Mouse (Mus musculus) liver (tissue): Measurements from ENCODE around the gene Slc22a3.

Experiments used
- DNase-seq: peaks from one replicate; pipeline ENCODE4 v3.0.0-alpha.2; 2020; ENCODE audit warnings: mixed read lengths

The Slc22a3 gene

DNA sequence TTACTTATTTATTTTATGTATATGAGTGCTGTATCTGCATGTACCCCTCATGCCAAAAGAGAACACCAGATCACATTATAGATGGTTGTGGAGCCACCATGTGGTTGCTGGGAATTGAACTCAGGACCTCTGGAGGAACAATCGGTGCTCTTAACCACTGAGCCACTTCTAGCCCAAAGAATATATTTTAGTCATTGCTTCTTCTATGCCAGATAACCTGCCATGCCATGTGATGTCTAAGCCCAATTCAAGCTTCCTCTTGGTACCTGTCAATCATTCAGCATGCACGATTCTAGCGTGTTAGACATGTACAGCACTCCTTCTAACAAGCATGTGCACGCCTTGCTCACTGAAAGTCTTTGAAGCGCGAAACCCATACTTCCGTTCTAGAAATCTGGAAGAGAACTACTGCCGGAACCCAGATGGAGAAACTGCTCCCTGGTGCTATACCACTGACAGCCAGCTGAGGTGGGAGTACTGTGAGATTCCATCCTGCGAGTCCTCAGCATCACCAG is 111.3 kb downstream of the Slc22a3 start:
- no peak for DNase-seq

DNA sequence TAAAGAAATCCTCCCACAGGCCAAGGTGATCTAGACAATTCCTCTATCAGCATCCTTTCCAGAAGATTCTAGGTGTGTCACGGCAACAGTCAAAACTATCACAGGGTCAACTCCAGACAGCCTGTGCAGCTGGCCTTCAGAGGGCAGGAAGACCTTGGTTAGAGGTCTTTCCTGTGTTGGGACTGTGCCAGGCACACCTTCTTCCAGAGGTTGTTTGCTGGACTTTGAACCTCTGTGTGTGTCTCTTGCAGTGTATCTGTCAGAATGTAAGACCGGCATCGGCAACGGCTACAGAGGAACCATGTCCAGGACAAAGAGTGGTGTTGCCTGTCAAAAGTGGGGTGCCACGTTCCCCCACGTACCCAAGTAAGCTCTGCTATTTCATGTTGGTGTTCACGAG is 119.3 kb downstream of the Slc22a3 start:
- no peak for DNase-seq

DNA sequence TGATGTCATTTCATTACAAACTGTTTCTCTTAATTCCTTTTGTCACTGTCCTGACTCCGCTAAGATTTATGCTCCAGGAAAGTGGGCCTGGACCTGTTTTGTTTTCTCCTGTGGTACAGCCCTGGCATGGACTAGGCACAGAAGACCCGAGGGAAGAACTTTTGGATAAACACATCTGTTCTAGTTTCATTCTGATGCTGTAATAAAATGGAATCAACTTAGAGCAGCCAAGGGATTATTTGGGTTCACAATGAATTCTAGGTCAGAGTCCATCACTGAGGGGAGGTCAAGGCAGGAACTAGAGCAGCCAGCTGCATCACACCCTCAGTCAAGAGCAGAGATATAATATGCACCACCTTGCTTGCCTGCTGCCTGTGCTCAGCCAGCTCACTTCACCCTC is 119.7 kb downstream of the Slc22a3 start:
- no peak for DNase-seq

DNA sequence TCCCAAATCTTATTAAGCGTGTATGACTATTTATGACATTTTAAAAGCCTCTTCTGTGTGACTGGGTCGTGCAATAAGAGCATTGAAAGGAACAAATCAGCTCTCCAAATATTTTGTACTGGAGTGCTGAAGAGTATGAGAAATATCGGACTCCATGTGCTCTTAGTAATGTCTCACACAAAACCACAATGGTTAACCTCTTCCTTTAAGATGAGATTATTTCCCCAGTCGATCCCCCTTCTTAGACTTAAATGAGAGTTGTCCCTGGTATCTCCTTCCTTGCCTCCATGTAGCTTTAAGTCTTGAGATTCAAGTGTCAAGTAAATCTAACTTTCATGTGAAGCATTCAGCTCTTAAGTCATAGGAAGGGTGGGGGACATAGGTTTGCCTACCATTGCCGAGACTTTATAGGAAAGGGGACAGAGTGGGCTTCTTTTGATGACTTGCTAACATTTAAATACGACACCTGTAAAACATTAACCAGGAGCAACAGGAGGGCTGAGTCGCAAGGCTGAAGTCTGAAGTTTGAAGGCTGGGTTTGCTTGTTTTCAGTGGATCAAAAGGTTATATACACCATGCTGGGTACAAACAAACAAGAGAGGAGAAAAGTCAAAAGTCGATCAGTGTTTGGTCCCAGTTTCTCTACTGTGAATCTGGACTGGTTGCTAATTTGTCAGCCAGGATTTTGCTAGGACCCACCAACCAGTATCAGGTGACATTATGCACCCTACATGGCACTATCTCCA is 122.3 kb downstream of the Slc22a3 start:
- no peak for DNase-seq

DNA sequence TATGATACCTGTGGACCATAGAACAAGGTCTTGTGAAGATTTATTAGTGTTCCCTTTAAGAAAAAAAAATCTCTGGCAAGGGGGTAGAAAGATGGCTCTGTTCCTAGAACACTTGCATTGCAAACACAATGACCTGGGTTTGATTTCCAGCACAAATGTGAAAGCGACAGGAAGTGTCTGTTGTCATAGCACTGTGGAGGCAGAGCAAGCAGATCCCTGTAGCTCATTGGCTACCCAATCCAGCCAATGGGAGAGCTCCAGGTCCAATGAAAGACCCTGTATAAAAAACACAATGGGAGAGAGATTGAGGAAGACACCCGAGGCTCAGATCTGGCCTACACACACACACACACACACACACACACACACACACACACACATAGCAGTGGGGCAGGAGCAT is 125.0 kb downstream of the Slc22a3 start:
- no peak for DNase-seq

DNA sequence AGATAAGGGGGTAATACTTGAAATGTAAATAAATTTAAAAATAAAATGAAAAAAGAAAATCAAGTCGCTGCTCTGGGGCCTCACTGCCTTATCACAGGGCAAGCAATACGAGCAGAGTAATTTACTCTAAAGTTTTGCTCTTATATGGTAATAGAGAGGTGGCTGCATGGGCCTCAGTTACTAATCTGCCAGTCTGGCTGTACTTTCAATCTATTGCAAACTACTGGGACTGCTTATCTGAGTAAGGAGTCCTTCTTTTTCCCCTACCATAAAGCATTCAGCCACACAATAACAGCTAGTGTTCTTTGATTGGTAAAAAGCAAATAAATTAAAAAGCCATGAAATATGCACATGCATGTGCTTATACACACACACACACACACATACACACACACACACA is 125.9 kb downstream of the Slc22a3 start:
- no peak for DNase-seq

DNA sequence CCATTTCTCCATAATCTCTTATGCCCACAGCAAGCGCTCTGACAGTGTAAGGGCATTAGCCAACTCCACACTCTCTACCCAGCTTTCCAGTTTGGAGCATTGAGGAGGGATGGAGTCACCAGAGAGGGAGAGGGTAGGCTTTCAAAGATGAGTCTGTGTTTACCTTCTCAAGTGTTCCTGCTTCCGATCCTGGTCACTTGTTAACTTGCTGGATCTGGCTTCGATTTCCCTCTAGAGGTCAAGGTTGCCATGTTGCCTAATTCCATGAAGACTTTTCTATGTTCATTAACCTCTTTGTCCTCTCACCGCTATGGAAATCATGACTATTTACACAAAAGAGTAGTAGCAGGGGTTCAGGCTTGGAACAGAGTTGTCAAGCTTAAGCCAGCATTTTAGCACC is 127.2 kb downstream of the Slc22a3 start:
- no peak for DNase-seq

DNA sequence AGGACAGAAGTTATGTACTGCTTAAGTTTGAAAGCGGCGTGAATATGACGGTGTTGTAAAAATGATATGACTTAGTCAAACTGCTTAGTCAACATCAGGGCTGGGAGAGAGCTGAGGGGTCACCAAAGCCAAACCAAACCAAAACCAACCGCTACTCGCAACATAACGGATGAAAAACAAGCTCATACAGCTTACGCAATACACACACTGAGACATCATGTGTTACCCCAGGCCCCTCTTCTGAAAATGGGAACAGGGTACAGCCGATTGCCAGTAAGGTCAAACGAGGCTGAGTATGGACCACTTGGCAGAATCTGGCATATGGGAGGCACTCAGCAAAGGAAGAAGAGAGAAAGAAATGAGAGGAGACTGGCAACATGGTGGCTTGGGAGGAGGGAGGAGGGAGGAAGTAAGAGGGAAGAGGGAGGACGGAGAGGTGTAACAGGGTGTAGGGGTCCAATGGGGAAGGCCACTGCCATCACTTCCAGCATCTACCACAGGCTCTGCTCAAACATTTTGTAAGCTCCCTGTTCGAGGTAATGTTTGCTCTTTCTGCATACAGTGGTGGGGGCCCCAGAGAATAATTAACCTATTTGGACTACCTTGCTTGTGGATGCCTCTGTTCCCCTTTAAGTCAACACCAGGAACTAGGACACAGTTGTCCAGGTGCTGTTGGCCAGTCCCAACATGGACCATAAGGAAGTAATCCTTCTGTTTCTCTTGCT is 129.4 kb downstream of the Slc22a3 start, which contains the start of gene Plg:
TSS of gene Plg (plus strand) at position 628 of the 725 bp plus-strand sequence.
- no peak for DNase-seq

DNA sequence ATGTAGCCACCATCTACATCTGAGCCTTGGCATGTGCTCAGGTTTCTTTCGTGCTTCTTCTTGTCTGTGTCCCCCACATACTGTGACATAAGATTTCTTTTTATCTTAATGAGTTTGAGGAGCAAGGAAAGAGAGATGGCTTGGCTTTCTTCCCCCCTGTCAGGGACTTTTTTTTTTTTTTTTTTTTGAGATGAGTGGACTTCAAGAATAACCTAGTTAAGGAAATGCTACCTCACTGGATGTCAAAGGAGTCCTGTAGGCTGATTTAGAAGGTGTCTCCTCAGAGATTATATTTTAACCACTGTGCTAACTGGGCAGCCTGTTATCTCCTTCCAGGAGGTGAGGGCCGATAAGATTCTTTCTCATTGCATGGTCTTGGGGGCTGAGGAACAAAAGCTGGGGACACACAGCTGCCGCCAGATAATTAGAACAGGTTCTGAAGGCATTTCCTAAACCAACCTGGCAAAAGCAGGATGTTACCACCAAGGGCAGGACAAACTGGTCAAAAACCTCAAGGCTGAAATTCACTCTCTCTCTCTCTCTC is 133.8 kb downstream of the Slc22a3 start:
- no peak for DNase-seq

DNA sequence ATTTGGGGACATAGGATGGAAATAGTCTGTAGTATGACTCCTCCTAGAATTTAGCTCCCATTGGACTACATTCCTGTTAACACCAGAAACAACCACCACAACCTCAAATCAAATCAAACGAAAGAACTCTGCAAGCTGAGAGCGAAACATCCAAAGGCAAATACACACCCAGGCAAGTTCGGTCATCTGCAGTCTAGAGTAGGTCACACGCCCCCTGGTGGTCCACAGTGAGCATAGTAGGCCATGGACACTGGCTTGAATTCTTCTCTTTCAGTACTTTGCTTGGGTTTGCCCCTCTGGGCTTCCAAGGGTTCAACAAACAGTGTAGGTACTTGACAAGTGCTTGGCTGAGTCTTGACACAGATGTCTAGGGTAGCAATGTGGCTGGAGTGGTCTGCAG is 135.5 kb downstream of the Slc22a3 start:
- peak; percentile 80 for DNase-seq

DNA sequence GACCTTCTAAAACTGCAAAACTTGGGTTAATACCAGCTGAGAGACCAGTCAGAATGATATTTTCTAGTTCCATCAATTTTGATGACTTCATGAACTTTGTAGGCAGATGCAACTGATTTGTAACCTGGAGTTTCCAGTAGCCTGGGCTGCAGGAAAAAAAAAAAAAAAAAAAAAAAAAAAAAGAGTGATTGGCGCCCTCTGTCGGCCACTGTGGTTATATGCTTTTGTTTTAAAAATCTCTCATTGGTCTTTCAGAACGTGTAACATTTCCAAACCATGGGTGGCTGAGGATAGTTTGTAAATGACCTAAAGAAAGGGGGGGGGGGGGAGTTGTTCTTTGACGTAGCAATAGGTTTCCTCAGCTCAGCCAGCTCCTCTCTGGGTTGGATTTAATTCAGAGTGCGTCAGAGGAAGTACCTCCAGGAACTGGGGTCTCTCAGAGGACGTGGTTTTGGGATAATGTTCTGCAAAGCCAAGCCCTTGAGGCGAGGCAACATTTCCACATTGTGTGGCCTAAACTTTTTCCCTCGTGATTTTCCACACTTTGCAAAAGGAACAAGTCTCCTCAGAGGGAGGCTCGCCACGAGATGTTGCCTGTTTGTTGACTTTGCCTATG is 136.1 kb downstream of the Slc22a3 start:
- DNase-seq: peak; percentile 27

DNA sequence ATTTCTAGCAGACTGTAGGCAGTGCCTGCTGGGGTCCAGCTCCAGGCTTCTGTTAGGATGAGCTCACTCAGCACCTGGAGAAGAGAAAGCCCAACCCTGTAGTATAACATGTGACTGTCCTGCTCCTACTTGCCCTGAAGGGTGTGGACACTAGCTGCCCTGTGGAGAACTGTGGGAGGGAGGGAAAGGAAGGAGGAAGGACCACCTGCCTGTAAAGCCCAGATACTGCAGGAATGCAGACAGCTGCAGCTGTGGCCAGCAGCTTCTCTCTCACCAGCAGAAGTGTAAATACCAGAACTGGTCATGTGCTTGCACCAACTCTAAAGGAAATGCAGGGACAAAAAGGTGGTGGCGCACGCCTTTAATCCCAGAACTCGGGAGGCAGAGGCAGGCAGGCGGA is 137.2 kb downstream of the Slc22a3 start:
- no peak for DNase-seq

DNA sequence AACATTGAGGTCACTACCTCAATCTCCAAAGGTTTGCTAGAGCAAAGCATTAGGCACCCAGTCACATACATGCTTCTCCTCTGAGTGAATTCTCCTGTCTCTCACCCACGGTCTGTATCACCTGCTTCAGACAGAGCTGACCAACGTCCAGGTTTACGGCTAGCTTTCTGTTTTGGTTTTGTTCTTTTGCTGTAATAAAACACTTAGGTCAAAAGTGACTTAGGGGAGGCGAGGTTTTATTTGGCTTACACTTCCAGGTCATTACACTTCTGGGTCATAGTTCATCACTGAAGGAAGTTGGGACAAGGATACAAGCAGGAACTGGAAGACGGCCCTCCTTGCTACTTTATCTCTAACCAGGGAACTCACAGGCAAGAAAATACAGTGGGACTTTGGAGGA is 138.1 kb downstream of the Slc22a3 start:
- DNase-seq: no peak
